Mouse (Mus musculus): ENCODE measurements around the gene Fgd5. TPM values are rescaled to one million over a fixed set of nuclear protein-coding genes. Genes with fewer than 3 reads are reported as not detected.

Fgd5 gene
- total and polyA plus RNA-seq, 3 experiments, result 0.03 TPM; not detected in 2

DNA sequence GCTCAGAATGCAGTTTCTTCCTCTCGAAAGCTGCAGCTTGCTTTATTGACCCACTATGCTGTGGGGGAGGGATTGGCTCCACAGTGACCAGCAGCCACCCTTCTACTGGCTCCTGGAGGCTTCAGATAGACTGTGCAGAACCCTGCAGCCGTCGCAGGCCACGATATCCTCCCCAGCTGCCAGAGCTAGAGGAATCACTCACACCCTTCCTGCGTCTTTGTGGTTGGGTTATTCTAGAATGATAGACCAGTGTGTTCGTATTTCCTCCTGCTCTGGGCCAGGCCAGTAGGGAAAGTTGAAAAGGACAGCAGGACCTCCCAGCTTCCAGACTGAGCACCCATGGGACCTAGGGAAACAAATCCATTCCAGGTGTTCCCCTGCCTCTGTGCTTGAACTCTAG is 39.7 kb downstream of the Fgd5 start:
- H3K9ac ChIP-seq (ENCODE audit: control insufficient read depth, low read depth, low read length, poor library complexity, severe bottlenecking), result no peak overlapping the region
- DNase-seq (ENCODE audit: low read depth, low spot score), result no peak
- no peaks in the 10 kb centered on the region for H3K9me3 ChIP-seq (replicated peaks; ENCODE audit: insufficient read depth, low read length)
- H3K4me1 ChIP-seq (ENCODE audit: control insufficient read depth in 1 of 2, insufficient read depth in 2 of 2, low read length in 2 of 2), result no peaks in the 10 kb centered on the region
- TF ChIP-seq TCF12 (IDR thresholded peaks at IDR 0.05; ENCODE audit: low read depth, low read length) (no peak), KAT2A (conservative IDR thresholded peaks at IDR 0.05; ENCODE audit: low read depth, low read length) (no peak)
- no peaks in the 10 kb centered on the region for H3K79me2 ChIP-seq (ENCODE audit: control insufficient read depth, insufficient read depth, low read length, poor library complexity)
- no peaks in the 10 kb centered on the region; a peak in 1 of 4 replicates for H3K27me3 ChIP-seq (ENCODE audit: control insufficient read depth in 1 of 2, insufficient read depth in 2 of 2, low read length in 2 of 2)
- H3K4me3 ChIP-seq (ENCODE audit: control insufficient read depth in 1 of 2, insufficient read depth in 1 of 2, low read depth in 2 of 2, low read length in 2 of 2), result no peak overlapping the region
- no peak overlapping the region for H3K27ac ChIP-seq (ENCODE audit: control insufficient read depth, low read depth, low read length)
- H3K36me3 ChIP-seq (ENCODE audit: control insufficient read depth in 1 of 2, insufficient read depth in 2 of 2, low read length in 2 of 2), result no peaks in the 10 kb centered on the region

- Histone ChIP-seq H3K36me3 (ENCODE audit: control insufficient read depth in 1 of 2, insufficient read depth in 2 of 2, low read length in 2 of 2) (no peaks in the 10 kb centered on the region), H3K27me3 (ENCODE audit: control insufficient read depth in 1 of 2, insufficient read depth in 2 of 2, low read length in 2 of 2) (no peaks in the 10 kb centered on the region), H3K79me2 (ENCODE audit: control insufficient read depth, insufficient read depth, low read length, poor library complexity) (no peaks in the 10 kb centered on the region), H3K9ac (ENCODE audit: control insufficient read depth, low read depth, low read length, poor library complexity, severe bottlenecking) (no peak overlapping the region), H3K4me1 (ENCODE audit: control insufficient read depth in 1 of 2, insufficient read depth in 2 of 2, low read length in 2 of 2) (no peaks in the 10 kb centered on the region), H3K27ac (ENCODE audit: control insufficient read depth, low read depth, low read length) (no peak overlapping the region), H3K4me3 (ENCODE audit: control insufficient read depth in 1 of 2, insufficient read depth in 1 of 2, low read depth in 2 of 2, low read length in 2 of 2) (no peak overlapping the region), H3K9me3 (replicated peaks; ENCODE audit: insufficient read depth, low read length) (no peaks in the 10 kb centered on the region)
- TF ChIP-seq TBP (IDR thresholded peaks at IDR 0.05; ENCODE audit: low read depth, low read length) (no peak), POLR2AphosphoS5 (IDR thresholded peaks at IDR 0.05; ENCODE audit: borderline replicate concordance, low read depth, low read length) (no peak), CHD1 (IDR thresholded peaks at IDR 0.05; ENCODE audit: low read depth, low read length) (no peak), CHD2 (IDR thresholded peaks at IDR 0.05; ENCODE audit: low read length) (no peak), TAL1 (IDR thresholded peaks at IDR 0.05; ENCODE audit: low read length) (no peak)
- no peak for DNase-seq (ENCODE audit: low read depth, low spot score)
These were observed 42.4 kb downstream of the Fgd5 start for GRCm38 (mm10) chr6:92021061-92021460.

DNA sequence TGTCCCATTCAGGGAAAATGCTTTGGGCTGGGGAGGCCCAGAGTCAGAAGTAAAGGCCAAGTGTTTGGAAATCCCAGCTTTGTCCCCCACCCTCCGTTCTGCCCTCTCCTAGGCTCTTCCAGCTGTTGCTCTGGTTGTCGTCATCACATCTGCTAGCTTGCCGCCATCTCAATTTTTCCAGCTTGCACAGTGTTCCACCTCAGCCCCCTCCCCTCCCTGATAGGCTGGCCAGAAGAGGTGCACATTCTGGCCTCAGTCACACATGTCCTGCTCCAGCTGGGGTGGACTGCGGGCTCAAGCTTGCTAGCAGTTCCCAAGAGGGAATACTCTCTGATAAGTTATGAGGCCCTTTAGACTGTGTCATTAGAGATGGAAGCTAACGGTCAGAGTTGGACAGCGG is 42.8 kb downstream of the Fgd5 start:
- H3K9me3 ChIP-seq (replicated peaks; ENCODE audit: insufficient read depth, low read length), result no peaks in the 10 kb centered on the region
- H3K79me2 ChIP-seq (ENCODE audit: control insufficient read depth, insufficient read depth, low read length, poor library complexity), result no peaks in the 10 kb centered on the region
- H3K27ac ChIP-seq (ENCODE audit: control insufficient read depth, low read depth, low read length), result no peak overlapping the region
- no peak overlapping the region for H3K9ac ChIP-seq (ENCODE audit: control insufficient read depth, low read depth, low read length, poor library complexity, severe bottlenecking)
- no peak overlapping the region for H3K4me3 ChIP-seq (ENCODE audit: control insufficient read depth in 1 of 2, insufficient read depth in 1 of 2, low read depth in 2 of 2, low read length in 2 of 2)
- no peaks in the 10 kb centered on the region for H3K4me1 ChIP-seq (ENCODE audit: control insufficient read depth in 1 of 2, insufficient read depth in 2 of 2, low read length in 2 of 2)
- H3K27me3 ChIP-seq (ENCODE audit: control insufficient read depth in 1 of 2, insufficient read depth in 2 of 2, low read length in 2 of 2), result no peaks in the 10 kb centered on the region
- no peak for DNase-seq (ENCODE audit: low read depth, low spot score)
- TF ChIP-seq POLR2AphosphoS5 (IDR thresholded peaks at IDR 0.05; ENCODE audit: borderline replicate concordance, low read depth, low read length) (no peak), USF1 (IDR thresholded peaks at IDR 0.05; ENCODE audit: low read depth, low read length) (no peak), MAFK (IDR thresholded peaks at IDR 0.05; ENCODE audit: borderline replicate concordance, low read depth, low read length) (no peak), MXI1 (IDR thresholded peaks at IDR 0.05; ENCODE audit: low read depth, low read length) (no peak), MYC (IDR thresholded peaks at IDR 0.05; ENCODE audit: low read depth, low read length) (no peak), ZMIZ1 (IDR thresholded peaks at IDR 0.05; ENCODE audit: low read depth, low read length) (no peak), POLR2A (IDR thresholded peaks at IDR 0.05; ENCODE audit: control insufficient read depth in 1 of 2, insufficient read depth in 1 of 2, low read depth in 1 of 2, low read length in 2 of 2, poor library complexity in 1 of 2) (no peak), MAX (IDR thresholded peaks at IDR 0.05; ENCODE audit: low read length) (no peak), POLR2AphosphoS2 (IDR thresholded peaks at IDR 0.05; ENCODE audit: low read length) (no peak), MEF2A (IDR thresholded peaks at IDR 0.05; ENCODE audit: extremely low read depth, insufficient replicate concordance, low read depth, low read length, poor library complexity, severe bottlenecking) (no peak), TCF12 (IDR thresholded peaks at IDR 0.05; ENCODE audit: low read depth, low read length) (no peak), NELFE (IDR thresholded peaks at IDR 0.05; ENCODE audit: low read depth, low read length) (no peak), SIN3A (IDR thresholded peaks at IDR 0.05; ENCODE audit: low read length) (no peak), ETS1 (IDR thresholded peaks at IDR 0.05; ENCODE audit: low read depth, low read length) (no peak), GABPA (IDR thresholded peaks at IDR 0.05; ENCODE audit: low read depth, low read length) (no peak)
- no peaks in the 10 kb centered on the region for H3K36me3 ChIP-seq (ENCODE audit: control insufficient read depth in 1 of 2, insufficient read depth in 2 of 2, low read length in 2 of 2)
